Mouse (Mus musculus): ENCODE measurements around the gene Fam161b. TPM values are rescaled to one million over a fixed set of nuclear protein-coding genes. Genes with fewer than 3 reads are reported as not detected.

The Fam161b gene
- polyA plus RNA-seq, 2 experiments = 0.81 to 1.5 TPM

DNA sequence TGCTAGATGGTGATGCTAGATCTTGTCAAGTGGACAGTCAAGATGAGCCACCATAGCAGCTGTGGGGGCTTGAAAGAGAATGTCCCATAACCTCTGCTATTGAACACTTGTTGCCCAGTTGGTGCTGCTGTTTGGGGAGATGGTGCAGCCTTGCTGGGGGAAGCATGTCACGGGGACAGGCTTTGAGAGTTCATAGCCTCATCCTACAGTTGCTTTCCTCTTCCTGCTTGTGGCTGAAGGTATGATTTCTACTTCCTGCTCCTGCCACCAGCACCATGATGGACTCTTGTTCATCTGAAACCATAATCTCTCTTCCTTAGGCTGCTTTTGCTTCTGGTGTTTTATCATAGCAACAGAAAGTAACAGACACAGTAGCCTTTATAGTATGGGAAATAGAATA lies 57.1 kb downstream of the Fam161b start:
- Histone ChIP-seq H3K9ac (replicated peaks) (no peak overlapping the region), H3K36me3 (replicated peaks; ENCODE audit: control insufficient read depth, insufficient read depth, low read depth) (peaks cover 29% of the 10 kb centered on the region), H3K9me3 (ENCODE audit: control insufficient read depth, low read length) (no peaks in the 10 kb centered on the region), H3K4me2 (ENCODE audit: low read depth) (no peak overlapping the region), H3K27me3 (ENCODE audit: control insufficient read depth, insufficient read depth, low read length) (no peaks in the 10 kb centered on the region), H3K4me3 (ENCODE audit: insufficient read depth in 1 of 2, low read depth in 2 of 2, low read length in 2 of 2) (no peak overlapping the region), H3K27ac (no peak overlapping the region), H3K4me1 (replicated peaks; ENCODE audit: control insufficient read depth in 2 of 2, insufficient read depth in 2 of 2, low read length in 1 of 2) (peaks cover 0 to 2% of the 10 kb centered on the region in 2 experiments; a peak in 2 of 4 replicates)
- DNase-seq (ENCODE audit: low read depth in 3 of 3, low spot score in 3 of 3) (no peak), ATAC-seq (ENCODE audit: insufficient read depth) (no peak)
- 45% methylated on average over 1 of the region's 1 CpGs for WGBS (ENCODE audit: insufficient replicate concordance)
- TF ChIP-seq CTCF (IDR thresholded peaks at IDR 0.05; ENCODE audit: low read depth) (no peak), EP300 (IDR thresholded peaks at IDR 0.05; ENCODE audit: low read depth) (no peak)

DNA sequence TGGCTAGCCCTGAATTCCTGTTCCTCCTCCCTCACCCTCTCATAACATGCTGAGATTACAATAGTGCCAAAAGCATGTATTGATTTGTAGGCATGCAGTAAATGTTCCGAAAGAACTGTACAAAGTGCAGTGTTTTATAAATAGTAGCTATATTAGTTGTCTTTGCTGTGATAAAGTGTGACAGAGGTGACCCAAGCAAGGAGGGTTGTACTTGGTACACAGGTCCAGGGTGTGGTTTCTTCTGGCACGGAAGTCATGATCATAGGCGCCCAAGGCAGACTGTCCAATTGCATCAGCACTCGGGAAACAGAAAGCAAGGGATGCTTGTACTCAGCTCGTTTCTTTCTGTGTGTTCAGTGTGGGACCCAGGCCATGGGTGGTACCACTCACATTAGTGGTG lies 57.5 kb downstream of the Fam161b start:
- DNase-seq (ENCODE audit: low read depth in 3 of 3, low spot score in 3 of 3) (no peak), ATAC-seq (ENCODE audit: insufficient read depth) (no peak)
- no peak overlapping the region for H3K9ac ChIP-seq (replicated peaks)
- no peak for TF ChIP-seq EP300 (IDR thresholded peaks at IDR 0.05; ENCODE audit: low read depth)
- TF ChIP-seq CTCF (IDR thresholded peaks at IDR 0.05; ENCODE audit: low read depth) = no peak
- H3K36me3 ChIP-seq (replicated peaks; ENCODE audit: control insufficient read depth, insufficient read depth, low read depth) = peaks cover 29% of the 10 kb centered on the region
- no peaks in the 10 kb centered on the region for H3K27me3 ChIP-seq (ENCODE audit: control insufficient read depth, insufficient read depth, low read length)
- H3K27ac ChIP-seq = no peak overlapping the region
- WGBS (ENCODE audit: insufficient replicate concordance) = 76% methylated on average over 5 of the region's 5 CpGs
- H3K4me1 ChIP-seq (replicated peaks; ENCODE audit: control insufficient read depth in 2 of 2, insufficient read depth in 2 of 2, low read length in 1 of 2) = peaks cover 2 to 6% of the 10 kb centered on the region in 2 experiments; a peak in 3 of 4 replicates
- H3K4me2 ChIP-seq (ENCODE audit: low read depth) = no peak overlapping the region
- H3K4me3 ChIP-seq (ENCODE audit: insufficient read depth in 1 of 2, low read depth in 2 of 2, low read length in 2 of 2) = no peak overlapping the region
- no peaks in the 10 kb centered on the region for H3K9me3 ChIP-seq (ENCODE audit: control insufficient read depth, low read length)

DNA sequence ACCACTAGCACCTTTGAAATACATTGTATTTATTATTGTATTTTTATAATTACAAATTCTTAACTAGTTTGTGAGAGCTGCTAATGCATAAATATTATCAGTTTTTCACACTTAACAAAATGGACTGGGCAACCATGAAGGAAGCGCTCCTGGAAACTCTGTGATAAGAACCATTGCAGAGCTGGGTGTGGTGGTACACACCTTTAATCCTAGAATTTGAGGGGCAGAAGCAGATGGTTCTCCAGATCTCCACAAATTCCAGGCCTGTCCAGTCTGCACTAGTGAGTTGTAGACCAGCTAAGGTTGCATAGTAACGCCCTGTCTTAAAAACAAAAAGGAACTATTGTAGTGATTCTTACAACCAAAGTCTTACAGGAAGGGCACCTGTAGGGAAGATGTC lies 62.4 kb downstream of the Fam161b start:
- no peak overlapping the region for H3K9ac ChIP-seq (replicated peaks)
- WGBS (ENCODE audit: insufficient replicate concordance) = 79% methylated on average over 2 of the region's 2 CpGs
- DNase-seq (ENCODE audit: low read depth in 3 of 3, low spot score in 3 of 3) (peak; percentile 45 to 64 (median 45)), ATAC-seq (ENCODE audit: insufficient read depth) (peak; percentile 75)
- H3K4me1 ChIP-seq (replicated peaks; ENCODE audit: control insufficient read depth in 2 of 2, insufficient read depth in 2 of 2, low read length in 1 of 2) = peaks cover 5 to 7% of the 10 kb centered on the region in 2 experiments; a peak in 3 of 4 replicates
- peak; percentile 50; the same call in 1 of the 2 replicates for TF ChIP-seq EP300 (IDR thresholded peaks at IDR 0.05; ENCODE audit: low read depth)
- TF ChIP-seq CTCF (IDR thresholded peaks at IDR 0.05; ENCODE audit: low read depth) = no peak
- H3K36me3 ChIP-seq (replicated peaks; ENCODE audit: control insufficient read depth, insufficient read depth, low read depth) = peaks cover 22% of the 10 kb centered on the region
- H3K27ac ChIP-seq = no peak overlapping the region
- no peak overlapping the region for H3K4me2 ChIP-seq (ENCODE audit: low read depth)
- no peaks in the 10 kb centered on the region for H3K9me3 ChIP-seq (ENCODE audit: control insufficient read depth, low read length)
- no peak overlapping the region for H3K4me3 ChIP-seq (ENCODE audit: insufficient read depth in 1 of 2, low read depth in 2 of 2, low read length in 2 of 2)
- no peaks in the 10 kb centered on the region for H3K27me3 ChIP-seq (ENCODE audit: control insufficient read depth, insufficient read depth, low read length)

DNA sequence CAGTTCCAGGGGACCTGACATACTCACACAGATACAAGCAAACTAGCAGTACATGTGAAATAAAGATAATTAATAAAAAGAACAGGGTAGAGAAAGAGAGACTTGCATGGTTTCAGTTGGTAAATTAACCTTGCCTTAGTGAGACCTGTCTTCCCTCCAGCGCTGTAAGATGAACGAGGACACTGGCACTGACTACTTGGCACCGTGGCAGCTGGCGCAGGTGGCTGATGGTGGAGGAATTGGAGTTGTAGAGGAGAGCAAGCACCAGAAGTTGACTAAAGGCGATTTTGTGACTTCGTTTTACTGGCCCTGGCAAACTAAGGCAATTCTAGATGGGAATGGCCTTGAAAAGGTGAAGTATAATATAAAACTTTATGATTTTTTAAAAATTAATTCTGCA lies 63.8 kb downstream of the Fam161b start:
- 85% methylated on average over 6 of the region's 6 CpGs for WGBS (ENCODE audit: insufficient replicate concordance)
- TF ChIP-seq CTCF (IDR thresholded peaks at IDR 0.05; ENCODE audit: low read depth) = no peak
- Histone ChIP-seq H3K9me3 (ENCODE audit: control insufficient read depth, low read length) (no peaks in the 10 kb centered on the region), H3K9ac (replicated peaks) (no peak overlapping the region), H3K4me2 (ENCODE audit: low read depth) (no peak overlapping the region), H3K36me3 (replicated peaks; ENCODE audit: control insufficient read depth, insufficient read depth, low read depth) (peaks cover 27% of the 10 kb centered on the region), H3K27me3 (ENCODE audit: control insufficient read depth, insufficient read depth, low read length) (no peaks in the 10 kb centered on the region), H3K27ac (no peak overlapping the region), H3K4me1 (replicated peaks; ENCODE audit: control insufficient read depth in 2 of 2, insufficient read depth in 2 of 2, low read length in 1 of 2) (peaks cover 5 to 7% of the 10 kb centered on the region in 2 experiments; a peak in 3 of 4 replicates), H3K4me3 (ENCODE audit: insufficient read depth in 1 of 2, low read depth in 2 of 2, low read length in 2 of 2) (no peak overlapping the region)
- no peak for DNase-seq (ENCODE audit: low read depth in 3 of 3, low spot score in 3 of 3)
- ATAC-seq (ENCODE audit: insufficient read depth) = no peak

Other genes starting within 250 kb of the Fam161b start
- 0.39 and 0.44 TPM in 2 replicates for gene Dnal1, start 247.5 kb downstream of the Fam161b start, polyA plus RNA-seq (2012; rRNA removed)
- gene Dnal1, start 247.5 kb downstream of the Fam161b start, polyA plus RNA-seq (2014; fragmentation: Nextera tagmentation; extraction: Ambion mirVana) = 0.04 and 0.15 TPM in 2 replicates
- 0.09 and 0.10 TPM in 2 replicates for gene Pnma1, start 213.3 kb downstream of the Fam161b start, polyA plus RNA-seq (2012; rRNA removed)
- gene Pnma1, start 213.3 kb downstream of the Fam161b start, polyA plus RNA-seq (2014; fragmentation: Nextera tagmentation; extraction: Ambion mirVana) = 0.05 and 0.11 TPM in 2 replicates
- 3.9 and 4.3 TPM in 2 replicates for gene Elmsan1, start 143.0 kb downstream of the Fam161b start, polyA plus RNA-seq (2012; rRNA removed)
- gene Elmsan1, start 143.0 kb downstream of the Fam161b start, polyA plus RNA-seq (2014; fragmentation: Nextera tagmentation; extraction: Ambion mirVana) = 4.5 and 5.1 TPM in 2 replicates
- 7.4 and 13.3 TPM in 2 replicates for gene Ptgr2, start 76.6 kb downstream of the Fam161b start, polyA plus RNA-seq (2012; rRNA removed)
- gene Ptgr2, start 76.6 kb downstream of the Fam161b start, polyA plus RNA-seq (2014; fragmentation: Nextera tagmentation; extraction: Ambion mirVana) = 22.9 and 24.1 TPM in 2 replicates
- 19.1 and 23.6 TPM in 2 replicates for gene Zfp410, start 45.0 kb downstream of the Fam161b start, polyA plus RNA-seq (2012; rRNA removed)
- 35.1 and 37.3 TPM in 2 replicates for gene Zfp410, start 45.0 kb downstream of the Fam161b start, polyA plus RNA-seq (2014; fragmentation: Nextera tagmentation; extraction: Ambion mirVana)
- gene Coq6, start 176 bp downstream of the Fam161b start, polyA plus RNA-seq (2012; rRNA removed) = 22.0 and 27.2 TPM in 2 replicates
- 22.5 and 27.6 TPM in 2 replicates for gene Coq6, start 176 bp downstream of the Fam161b start, polyA plus RNA-seq (2014; fragmentation: Nextera tagmentation; extraction: Ambion mirVana)
- 4.3 and 4.9 TPM in 2 replicates for gene Entpd5, start 47.2 kb upstream of the Fam161b start, polyA plus RNA-seq (2012; rRNA removed)
- gene Entpd5, start 47.2 kb upstream of the Fam161b start, polyA plus RNA-seq (2014; fragmentation: Nextera tagmentation; extraction: Ambion mirVana) = 10.0 and 10.2 TPM in 2 replicates
- gene Bbof1, start 47.2 kb upstream of the Fam161b start, polyA plus RNA-seq (2012; rRNA removed) = 0.12 and 0.33 TPM in 2 replicates
- gene Bbof1, start 47.2 kb upstream of the Fam161b start, polyA plus RNA-seq (2014; fragmentation: Nextera tagmentation; extraction: Ambion mirVana) = 0.25 and 0.44 TPM in 2 replicates
- 5.4 and 10.0 TPM in 2 replicates for gene Rnf113a2, start 55.4 kb upstream of the Fam161b start, polyA plus RNA-seq (2012; rRNA removed)
- gene Rnf113a2, start 55.4 kb upstream of the Fam161b start, polyA plus RNA-seq (2014; fragmentation: Nextera tagmentation; extraction: Ambion mirVana) = 12.8 and 13.2 TPM in 2 replicates
- 8.9 and 10.4 TPM in 2 replicates for gene Aldh6a1, start 89.2 kb upstream of the Fam161b start, polyA plus RNA-seq (2012; rRNA removed)
- gene Aldh6a1, start 89.2 kb upstream of the Fam161b start, polyA plus RNA-seq (2014; fragmentation: Nextera tagmentation; extraction: Ambion mirVana) = 24.9 and 26.3 TPM in 2 replicates
- 7.4 and 10.8 TPM in 2 replicates for gene Lin52, start 89.6 kb upstream of the Fam161b start, polyA plus RNA-seq (2012; rRNA removed)
- 10.4 and 12.1 TPM in 2 replicates for gene Lin52, start 89.6 kb upstream of the Fam161b start, polyA plus RNA-seq (2014; fragmentation: Nextera tagmentation; extraction: Ambion mirVana)
- not detected in 2 replicates for gene Vsx2, start 207.9 kb upstream of the Fam161b start, polyA plus RNA-seq (2012; rRNA removed)
- not detected in 2 replicates for gene Vsx2, start 207.9 kb upstream of the Fam161b start, polyA plus RNA-seq (2014; fragmentation: Nextera tagmentation; extraction: Ambion mirVana)